Mouse (Mus musculus) embryo, embryonic 9.5 days (tissue): Measurements from ENCODE around the gene Socs7.

Source experiments
- DNase-seq: peaks from one replicate; pipeline ENCODE4 v3.0.0-alpha.2; 2017; ENCODE audit errors: extremely low spot score

Socs7 gene

DNA sequence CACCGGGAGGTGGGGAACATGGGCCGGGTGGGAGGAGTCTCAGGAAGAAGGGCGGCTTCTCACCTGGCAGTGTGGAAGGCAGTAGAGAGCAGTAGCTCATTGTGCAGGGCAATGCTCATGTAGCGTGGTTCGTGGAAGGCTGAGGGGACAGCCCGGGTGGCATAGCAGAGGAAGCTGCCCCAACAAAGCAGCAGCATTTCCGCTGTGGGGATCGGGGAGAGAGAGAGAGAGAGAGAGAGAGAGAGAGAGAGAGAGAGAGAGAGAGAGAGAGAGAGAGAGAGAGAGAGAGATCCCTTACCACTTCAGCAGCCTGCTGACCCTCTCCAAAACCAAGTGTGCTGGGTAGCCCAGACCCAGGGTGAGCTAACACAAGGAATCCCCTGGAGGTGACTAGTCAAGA lies 19.2 kb upstream of the Socs7 start:
- DNase-seq, result no peak

DNA sequence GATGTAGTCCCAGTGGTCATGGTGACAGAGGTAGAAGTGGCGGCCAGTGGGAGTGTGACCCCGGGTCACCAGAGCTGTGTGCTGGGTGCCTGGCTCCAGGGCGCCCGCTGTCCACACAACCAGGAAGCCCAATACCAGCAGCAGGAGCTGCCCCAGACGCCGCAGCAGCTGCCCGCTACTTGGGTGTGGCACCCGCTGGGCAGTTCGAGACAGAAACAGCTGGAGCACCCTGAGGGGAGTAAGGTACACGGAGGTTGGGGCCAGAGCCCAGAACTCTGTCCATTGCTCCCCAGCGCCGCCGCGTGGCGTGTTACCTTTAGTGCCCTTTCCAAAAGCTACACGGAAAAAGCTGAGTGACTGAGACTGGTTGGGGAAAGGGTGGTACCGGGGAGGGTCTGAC lies 18.7 kb upstream of the Socs7 start:
- no peak for DNase-seq

DNA sequence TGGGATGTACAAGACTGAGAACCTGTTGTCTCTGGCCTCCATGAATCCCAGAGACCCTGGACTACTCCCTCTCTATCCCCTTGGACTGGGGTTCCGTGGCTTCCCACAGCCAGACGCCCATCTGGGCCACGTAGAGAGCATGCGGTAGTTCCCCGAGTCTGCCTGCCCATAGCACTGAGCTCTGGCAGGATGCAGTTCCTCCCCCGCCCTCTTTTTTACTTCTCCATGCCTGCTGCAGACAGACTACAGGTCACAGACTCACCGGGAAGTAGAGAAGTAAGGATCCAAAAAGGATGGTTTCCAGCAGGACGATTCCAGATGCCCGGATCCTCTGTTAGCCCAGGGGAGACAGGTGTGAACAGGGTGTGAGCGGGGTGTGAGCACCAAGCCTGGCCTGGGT lies 16.9 kb upstream of the Socs7 start:
- no peak for DNase-seq

DNA sequence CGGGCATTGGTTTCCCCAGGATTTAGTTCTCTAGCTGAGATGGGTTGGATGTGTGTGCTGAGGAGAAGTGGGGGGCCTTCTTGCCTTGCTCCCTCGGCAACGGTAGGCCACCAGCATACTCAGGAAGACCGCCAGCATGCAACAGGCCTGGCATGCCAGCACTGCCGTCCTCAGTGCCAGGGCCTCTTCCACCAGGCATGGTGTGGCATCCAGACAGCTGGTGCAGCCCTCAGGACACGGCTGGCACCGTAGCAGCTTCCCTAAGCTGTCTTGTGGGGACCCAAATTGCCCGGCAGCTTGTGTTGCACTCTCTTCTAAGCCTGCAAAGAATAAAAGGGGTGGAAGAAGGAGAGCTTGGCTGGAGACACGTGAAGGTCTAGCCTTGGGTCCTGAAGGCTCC lies 16.0 kb upstream of the Socs7 start:
- DNase-seq, result no peak

DNA sequence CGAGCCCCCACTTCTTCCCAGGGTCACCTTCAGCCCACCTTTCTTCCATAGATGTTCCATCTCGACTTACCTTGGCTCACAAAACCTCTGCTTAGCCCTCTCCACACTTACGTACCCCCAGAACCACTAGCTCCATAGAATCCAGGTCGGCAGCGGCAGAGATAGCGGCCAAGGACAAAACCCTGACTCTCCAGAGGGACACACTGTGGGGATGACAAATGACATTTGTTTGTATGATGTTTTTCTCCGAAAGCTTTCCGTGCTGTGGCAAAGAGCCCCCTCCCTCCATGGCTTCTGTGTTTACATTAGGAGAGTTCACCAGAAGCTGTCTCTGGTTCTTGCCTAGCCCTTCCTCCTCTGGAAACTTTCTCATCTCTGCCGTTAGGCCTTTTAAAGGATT lies 15.1 kb upstream of the Socs7 start:
- no peak for DNase-seq

DNA sequence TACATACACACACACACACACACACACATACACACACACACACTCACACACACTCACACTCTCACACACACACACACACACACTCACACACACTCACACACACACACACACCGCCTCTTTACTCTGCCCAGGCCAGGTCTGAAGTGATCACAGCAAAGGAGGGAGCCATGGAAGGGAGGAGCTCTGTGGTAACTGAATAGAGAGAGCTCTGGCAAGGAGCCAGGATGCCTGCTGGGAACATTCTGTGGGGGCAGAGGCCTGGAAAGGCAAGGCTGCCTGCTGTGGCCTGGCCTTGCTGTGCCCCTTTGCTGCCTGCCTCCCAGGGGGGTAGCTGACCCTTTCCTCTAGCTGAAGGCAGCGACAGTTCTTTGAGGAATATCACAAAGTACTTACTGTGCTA lies 12.3 kb upstream of the Socs7 start:
- no peak for DNase-seq

DNA sequence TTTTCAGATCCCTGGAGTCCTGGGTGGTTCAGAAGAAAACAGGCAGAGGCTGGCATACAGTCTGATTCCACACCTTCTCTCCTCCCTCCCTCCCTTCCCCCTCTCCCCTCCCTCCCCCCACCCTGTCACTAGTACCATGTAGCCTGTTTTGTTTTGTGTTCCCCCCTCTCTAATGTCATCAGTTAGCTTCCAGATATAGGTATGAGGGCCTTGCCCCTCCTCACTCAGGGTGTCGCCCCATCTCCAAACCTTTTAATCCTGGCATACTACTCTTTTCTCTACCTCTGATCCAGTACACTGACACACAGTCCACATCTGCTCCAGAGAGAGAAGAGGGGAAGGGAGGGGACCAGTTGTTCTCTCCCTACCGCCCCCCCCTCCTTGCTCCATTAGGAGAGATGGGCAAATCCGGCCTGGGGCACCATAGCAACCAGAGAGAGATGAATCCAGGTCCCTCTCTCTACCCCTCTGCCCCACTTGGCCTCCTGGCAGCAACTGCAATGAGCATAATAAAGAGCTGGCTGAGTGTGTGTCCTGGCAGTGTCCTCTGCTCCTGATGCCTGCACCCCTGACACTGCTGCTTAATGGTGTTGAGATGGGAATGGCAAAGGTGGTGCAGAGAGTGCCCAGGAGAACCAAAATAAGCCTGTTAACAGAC lies 10.2 kb upstream of the Socs7 start, which contains the start of gene Gpr179:
Gpr179 (minus strand) TSS at position 51 of the 658 bp plus-strand sequence.
- DNase-seq, result no peak

DNA sequence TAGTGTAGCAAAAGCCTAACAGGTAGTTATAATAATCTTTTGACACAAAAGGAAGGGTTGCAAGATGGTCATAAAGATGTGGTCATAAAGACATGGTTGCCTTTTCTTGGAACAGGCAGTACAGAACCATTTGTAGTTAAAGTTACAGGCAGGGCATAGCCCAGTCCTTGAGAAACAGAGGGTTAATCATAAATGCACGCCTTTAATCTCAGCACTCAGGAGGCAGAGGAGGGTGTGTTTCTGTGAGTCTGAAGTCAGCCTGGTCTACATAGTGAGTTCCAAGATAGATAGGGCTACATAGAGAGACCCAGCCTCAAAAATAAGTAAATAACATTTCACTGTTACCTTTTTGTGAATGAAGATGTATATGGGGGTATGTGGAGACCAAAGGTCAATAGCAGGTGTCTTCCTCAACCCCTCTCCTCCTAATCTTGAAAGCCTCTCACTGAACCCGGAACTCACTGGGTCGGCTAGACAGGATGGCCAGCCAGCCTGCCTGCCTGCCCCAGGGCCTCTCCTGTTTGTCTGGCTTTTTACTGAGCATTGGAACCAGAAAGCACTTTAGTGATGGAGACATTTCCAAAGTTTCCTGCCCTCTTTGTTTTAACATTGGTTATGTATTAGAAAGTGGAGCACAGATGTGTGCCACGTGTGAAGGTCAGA lies 9.3 kb upstream of the Socs7 start:
- DNase-seq, result no peak

DNA sequence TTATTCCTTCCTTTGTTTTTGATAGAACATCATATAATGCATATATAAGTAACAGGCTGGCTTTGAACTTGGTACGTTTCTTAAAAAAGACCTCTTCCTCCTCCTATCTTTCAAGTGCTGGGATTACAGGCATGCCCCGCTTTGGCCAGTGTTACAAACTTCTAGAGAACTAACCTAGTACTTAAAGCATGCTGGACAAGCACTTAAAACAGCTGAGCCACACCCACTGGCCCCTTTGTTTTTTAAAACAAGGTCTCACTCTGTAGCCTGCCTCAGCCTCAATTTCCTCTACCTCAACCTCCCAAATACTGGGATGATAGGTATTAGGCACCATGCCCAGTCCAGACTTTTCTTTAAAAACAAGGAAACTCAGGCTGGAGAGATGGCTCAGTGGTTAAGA lies 7.7 kb upstream of the Socs7 start:
- DNase-seq, result no peak

DNA sequence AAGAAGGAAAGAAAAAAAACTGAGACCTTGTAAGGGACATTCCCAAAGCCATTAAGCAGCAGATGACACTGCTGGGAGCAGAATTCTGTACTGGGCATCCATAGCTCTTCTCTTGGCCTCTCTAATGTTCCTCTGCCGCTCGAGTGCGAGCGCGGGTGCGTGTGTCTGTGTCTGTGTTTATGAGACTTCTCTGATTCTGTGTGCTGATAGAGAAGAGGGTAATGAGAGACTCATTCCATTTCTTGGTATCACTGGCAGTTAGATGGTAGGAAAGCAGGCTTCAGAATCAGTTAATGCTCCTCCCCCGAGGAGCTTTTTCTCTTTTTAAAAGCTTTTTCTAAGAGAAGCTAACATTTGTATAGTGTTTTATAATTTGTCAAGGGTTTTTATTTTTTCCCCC lies 7.1 kb upstream of the Socs7 start:
- no peak for DNase-seq

DNA sequence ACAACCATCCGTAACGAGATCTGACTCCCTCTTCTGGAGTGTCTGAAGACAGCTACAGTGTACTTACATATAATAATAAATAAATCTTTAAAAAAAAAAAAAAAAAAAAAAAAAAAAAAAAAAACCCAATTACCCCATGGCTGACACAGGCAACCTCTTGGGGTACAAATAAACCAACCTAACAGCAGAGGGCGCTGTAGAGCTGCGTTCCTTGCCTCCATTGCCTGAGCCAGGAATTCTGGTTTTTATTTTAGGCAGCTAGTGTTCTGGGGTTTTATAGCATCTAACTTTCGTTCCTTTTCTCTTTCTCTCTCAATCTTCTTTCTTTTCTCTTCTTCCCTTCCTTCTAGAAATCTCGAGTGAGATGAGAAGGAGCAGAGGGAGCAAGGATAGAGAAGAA lies 4.7 kb upstream of the Socs7 start:
- DNase-seq, result peak; percentile 57

DNA sequence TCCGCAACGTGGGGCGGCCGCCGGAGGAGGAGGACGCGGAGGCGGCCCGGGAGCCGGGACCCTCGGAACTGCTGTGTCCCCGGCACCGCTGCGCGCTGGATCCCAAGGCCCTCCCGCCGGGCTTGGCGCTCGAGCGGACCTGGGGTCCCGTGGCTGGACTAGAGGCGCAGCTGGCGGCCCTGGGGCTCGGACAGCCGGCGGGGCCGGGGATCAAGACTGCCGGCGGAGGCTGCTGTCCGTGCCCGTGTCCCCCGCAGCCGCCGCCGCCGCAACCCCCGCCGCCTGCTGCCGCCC lies 245 bp downstream of the Socs7 start:
- DNase-seq, result peak; percentile 41

DNA sequence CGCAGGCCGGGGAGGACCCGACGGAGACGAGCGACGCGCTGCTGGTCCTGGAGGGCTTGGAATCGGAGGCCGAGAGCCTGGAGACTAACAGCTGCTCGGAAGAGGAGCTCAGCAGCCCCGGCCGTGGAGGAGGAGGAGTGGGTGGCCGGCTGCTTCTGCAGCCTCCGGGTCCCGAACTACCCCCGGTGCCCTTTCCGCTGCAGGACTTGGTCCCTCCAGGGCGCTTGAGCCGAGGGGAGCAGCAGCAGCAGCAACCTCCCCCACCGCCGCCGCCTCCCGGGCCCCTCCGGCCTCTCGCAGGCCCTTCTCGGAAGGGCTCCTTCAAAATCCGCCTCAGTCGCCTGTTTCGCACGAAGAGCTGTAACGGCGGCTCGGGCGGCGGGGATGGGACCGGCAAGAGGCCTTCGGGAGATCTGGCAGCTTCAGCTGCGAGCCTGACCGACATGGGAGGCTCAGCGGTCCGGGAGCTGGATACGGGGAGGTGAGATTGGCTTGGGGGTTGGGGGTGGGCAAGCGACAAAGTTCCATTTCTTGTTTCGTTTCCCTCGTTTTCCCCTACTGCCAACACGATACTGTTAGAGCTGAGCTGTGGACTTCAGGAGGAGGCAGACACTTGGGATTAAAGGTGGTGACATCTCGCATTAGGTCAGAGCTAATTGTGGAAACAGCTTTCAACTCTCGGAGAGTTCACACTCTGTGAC lies 742 bp downstream of the Socs7 start:
- DNase-seq, result peak; percentile 52

DNA sequence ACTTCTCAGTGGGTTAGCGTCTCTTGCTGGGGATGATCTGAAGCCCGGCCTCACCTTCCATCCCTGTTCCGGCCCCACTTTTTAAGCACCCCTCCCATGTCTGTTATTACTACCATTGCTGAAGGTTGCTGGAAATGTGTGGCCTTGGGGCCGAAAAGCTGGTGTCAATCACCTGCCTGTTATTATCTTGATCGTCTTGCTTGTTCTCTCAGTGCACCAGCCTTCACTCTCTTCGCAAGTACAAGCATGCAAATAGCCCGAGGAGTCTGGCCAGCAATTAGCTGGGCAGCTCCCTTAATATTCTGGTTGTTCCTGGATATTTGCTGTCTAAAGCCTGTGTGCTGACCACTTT lies 1.3 kb downstream of the Socs7 start:
- peak; percentile 15 for DNase-seq

DNA sequence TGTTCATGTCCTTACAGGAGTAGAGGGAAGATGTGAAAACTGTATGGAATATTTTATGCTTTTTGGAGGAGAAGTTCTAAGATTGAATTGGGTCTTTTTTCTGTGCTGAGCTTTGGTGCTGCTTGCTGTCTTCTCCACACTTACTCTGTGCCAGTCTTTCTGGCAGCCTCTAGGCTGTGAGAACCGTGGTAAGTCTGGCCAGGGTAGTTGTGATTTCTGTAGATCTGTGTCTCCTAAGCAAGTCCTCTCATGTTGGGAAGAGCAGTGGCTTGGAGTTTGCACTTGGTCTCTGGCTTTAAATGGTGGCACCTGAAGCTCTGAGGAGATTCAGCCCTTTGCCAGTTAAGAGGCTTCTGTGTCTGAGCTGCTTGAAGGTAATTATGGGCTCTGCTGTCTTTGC lies 3.2 kb downstream of the Socs7 start:
- DNase-seq, result no peak

DNA sequence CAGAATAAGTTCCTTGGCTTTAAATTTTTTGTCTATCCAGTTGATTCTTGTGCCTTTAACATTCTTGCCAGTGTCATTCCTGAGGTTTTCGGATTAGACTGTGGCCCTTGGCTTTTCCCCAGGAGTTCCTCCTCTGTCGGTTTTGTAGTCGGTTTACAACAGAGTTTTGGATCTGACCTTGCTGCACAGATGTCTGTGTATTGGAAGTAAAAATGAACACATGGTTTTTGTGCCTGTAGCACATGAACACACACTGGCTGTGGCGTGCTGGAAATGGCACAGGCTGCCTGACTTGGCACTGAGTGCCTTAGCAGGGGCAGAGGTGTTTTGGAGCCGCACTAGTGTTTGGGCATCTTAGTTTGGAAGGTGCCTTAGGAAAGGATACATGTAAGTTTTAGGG lies 6.2 kb downstream of the Socs7 start:
- DNase-seq, result no peak

DNA sequence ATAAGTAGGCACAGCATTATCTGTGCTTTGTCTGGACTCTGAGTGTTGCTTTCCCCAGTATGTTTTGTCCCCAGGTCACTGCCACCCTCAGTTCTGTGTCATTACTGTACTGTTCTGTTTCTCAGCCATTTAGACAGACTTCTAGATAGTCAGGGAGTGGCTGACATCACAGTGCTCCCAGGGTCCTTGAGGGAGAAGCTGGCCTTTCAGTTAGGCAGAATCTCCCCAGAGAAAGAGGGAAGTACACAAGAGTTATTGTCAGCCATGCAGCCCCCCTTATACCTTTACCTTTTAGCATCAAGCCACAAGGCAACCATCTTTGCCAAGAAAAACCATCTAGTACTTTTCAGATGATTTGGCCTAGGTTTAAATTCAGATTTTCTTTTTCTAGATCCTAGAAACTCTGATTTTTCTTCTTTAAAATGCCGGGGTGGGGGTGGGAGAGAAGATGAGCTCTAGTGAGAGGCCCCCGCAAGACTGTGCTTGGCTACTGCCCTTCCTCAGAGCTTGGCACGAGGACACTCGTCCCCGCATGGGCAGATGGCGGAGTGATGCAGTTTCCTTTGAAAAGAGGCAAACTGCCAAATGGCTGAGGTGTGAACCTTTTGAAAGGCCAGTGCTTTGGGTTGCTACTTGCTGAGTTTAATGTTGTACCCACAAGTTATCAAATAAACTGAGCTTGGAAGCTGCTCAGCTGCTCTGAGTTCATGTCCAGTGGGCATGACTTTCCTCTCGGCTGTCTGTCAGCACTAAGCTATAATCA lies 8.2 kb downstream of the Socs7 start:
- no peak for DNase-seq

DNA sequence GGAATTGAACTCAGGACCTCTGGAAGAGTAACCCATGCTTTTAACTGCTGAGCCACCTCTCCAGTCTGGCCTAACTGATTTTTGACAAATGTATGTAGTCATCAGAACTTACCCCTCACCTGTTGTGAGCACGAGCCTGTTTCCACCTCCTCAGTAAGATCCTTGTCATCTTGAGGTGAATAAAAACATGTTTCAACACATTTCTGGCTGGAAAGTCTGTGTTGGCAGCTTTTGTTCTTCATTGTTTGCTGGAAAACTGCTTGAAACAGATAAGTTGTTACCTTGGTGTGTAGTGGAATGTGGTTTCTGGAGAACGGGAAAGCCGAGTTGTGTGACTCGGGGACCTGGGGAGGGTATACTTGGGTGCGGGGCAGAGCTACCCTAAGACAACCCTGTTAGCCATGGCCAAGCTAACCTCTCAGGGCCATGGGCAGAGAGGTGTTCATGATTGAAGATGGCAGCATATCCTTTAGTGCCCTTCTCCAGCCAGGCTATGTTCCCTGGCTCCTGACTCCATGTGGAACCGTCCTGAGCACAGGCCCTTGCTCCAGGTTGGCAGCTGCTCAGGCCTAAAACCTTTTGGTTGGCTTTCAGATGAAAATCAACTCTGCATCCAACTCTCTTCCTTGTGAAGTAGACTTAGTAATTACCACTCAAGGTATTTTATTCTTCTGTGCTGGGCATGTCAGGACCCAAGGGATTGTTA lies 10.0 kb downstream of the Socs7 start:
- no peak for DNase-seq

DNA sequence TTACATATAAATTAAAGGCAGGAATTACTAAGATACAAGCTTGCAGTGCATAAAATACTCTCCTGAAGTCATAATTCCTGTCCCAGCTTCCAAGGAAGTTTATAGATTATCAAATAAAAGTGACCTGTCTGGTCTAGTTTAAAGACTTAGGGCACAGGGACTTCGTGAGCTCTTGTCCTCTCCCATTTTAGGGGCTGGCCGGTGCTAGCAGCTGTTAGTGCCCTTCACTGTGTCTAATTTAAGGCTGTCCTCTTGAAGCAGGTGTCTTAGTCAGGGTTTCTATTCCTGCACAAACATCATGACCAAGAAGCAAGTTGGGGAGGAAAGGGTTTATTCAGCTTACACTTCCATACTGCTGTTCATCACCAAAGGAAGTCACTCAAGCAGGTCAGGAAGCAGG lies 11.1 kb downstream of the Socs7 start:
- DNase-seq, result no peak

DNA sequence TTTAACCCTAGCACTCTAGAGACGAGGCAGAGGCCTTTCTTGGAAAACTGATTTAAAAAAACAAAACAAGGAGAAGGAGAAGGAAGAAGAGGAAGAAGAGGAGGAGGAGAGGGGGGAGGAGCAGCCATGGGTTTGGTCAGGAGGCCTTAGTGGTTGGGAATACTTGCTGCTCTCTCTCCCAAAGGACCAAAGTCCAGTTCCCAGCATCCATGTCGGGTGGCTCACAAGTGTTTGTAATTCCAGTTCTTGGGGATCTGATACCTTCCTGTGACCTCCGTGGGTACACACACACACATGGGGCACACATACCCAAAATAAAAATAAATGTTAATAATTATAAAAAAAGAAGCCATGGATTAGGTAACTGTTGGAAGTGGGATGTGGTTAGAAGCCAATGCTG lies 17.7 kb downstream of the Socs7 start:
- no peak for DNase-seq

DNA sequence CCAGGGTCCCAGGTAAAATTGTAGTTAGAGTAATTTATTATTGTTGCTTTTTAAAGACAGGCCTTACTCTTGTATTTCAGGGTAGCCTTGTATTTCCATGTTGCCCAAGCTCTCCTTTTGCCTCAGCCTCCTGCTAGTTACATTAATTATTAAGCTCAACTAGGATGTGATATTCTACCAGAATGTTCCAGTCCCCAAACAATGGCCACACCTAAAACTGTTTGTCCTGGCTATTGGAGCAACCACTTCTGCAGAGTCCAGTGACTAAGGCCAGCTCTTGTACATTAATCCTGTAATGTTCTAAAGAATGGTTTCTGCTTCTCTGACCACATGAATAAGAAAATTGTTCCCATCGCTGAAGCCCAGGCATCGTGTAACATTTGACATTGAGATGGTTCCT lies 20.7 kb downstream of the Socs7 start:
- no peak for DNase-seq

DNA sequence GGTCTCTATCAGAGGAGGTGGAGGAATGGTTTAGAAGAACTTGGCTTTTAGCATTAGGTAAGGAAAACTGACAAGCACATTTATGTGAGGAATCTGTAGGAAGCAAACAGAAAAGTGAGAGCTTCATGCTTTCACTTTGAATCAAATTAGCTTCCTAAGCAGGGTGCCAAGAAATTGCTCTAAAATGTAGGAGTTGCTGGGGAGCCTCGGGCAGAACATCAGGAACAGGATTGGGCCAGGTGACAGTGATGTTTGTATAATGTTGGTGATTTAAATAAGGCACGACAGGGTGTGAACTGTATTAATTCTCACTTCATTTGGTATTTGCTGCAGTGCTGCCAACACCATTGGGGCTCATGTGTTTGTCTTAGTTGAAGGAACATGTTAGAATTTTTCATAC lies 21.4 kb downstream of the Socs7 start:
- DNase-seq, result no peak
